Mouse (Mus musculus): Measurements from ENCODE around the gene Dpyd. TPM values are rescaled to one million over a fixed set of nuclear protein-coding genes. Genes with fewer than 3 reads are reported as not detected.
A peak's percentile ranks its signal among the peaks of the same experiment; 100 is the strongest.

The Dpyd gene
- polyA plus RNA-seq, 1 experiment from 2014 or later = 6.4 TPM

DNA sequence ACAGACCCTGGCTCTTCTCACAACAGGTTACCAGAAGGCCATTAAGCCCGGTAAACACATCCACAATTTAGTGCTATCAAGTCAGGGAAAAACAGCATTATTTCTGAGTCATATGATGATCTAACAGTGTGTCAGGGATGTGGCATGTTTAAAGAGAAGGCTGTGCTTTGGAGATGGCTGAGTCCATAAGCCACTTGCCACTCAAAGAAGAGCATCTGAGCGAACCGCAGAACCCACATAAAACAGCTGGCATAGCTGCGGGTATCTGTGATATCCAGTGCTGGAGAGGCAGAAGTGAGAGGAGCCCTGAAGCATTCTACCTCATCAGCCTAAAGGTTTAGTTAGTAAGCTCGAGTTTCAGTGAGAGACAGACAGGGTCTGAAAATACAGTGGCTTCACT, 581.1 kb downstream of the Dpyd start:
- no peaks in the 10 kb centered on the region for H3K4me1 ChIP-seq (ENCODE audit: control insufficient read depth, insufficient read depth, low read length)
- H3K9ac ChIP-seq (replicated peaks; ENCODE audit: low read length) = no peak overlapping the region
- DNase-seq (ENCODE audit: low spot score) = no peak
- H3K36me3 ChIP-seq (replicated peaks; ENCODE audit: control insufficient read depth, insufficient read depth, low read depth, low read length) = no peaks in the 10 kb centered on the region
- WGBS = 68% methylated on average over 5 of the region's 5 CpGs
- no peak overlapping the region for H3K27ac ChIP-seq (replicated peaks; ENCODE audit: low read depth, low read length)
- H3K4me3 ChIP-seq (ENCODE audit: low read depth, low read length) = no peak overlapping the region
- no peaks in the 10 kb centered on the region for H3K9me3 ChIP-seq (replicated peaks; ENCODE audit: control insufficient read depth, low read length)
- H3K27me3 ChIP-seq (ENCODE audit: control insufficient read depth, insufficient read depth, low read length) = no peaks in the 10 kb centered on the region
- no peak for ATAC-seq (replicated peaks; ENCODE audit: insufficient number of reproducible peaks, low FRiP score, low TSS enrichment, low read depth)
- H3K4me2 ChIP-seq (ENCODE audit: low read depth, low read length) = no peak overlapping the region

DNA sequence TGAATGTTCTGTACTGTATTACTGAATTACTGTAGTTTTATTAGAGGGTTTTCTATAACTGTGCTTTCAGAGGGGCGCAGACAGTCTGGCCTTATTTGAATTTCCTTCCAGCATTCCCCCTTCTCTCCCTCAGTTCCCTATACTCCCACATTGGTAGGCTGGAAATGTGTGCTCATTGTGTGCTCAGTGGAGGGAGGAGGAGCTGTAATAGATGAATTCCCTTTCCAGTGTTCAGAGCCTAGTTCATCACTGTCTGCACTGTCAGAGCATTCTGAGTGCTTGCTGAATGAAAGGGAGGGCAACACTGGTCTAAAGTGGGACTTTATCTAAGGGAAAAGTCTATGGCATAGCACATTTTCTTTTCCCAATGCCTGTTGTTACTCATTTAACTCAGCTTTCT, 582.9 kb downstream of the Dpyd start:
- H3K9ac ChIP-seq (replicated peaks; ENCODE audit: low read length) = no peak overlapping the region
- no peak overlapping the region for H3K27ac ChIP-seq (replicated peaks; ENCODE audit: low read depth, low read length)
- no peaks in the 10 kb centered on the region for H3K27me3 ChIP-seq (ENCODE audit: control insufficient read depth, insufficient read depth, low read length)
- H3K36me3 ChIP-seq (replicated peaks; ENCODE audit: control insufficient read depth, insufficient read depth, low read depth, low read length) = no peaks in the 10 kb centered on the region
- H3K9me3 ChIP-seq (replicated peaks; ENCODE audit: control insufficient read depth, low read length) = no peaks in the 10 kb centered on the region
- H3K4me1 ChIP-seq (ENCODE audit: control insufficient read depth, insufficient read depth, low read length) = no peaks in the 10 kb centered on the region
- WGBS = 93% methylated on average over 1 of the region's 1 CpGs
- no peak overlapping the region for H3K4me2 ChIP-seq (ENCODE audit: low read depth, low read length)
- DNase-seq (ENCODE audit: low spot score) (no peak), ATAC-seq (replicated peaks; ENCODE audit: insufficient number of reproducible peaks, low FRiP score, low TSS enrichment, low read depth) (no peak)
- no peak overlapping the region for H3K4me3 ChIP-seq (ENCODE audit: low read depth, low read length)

DNA sequence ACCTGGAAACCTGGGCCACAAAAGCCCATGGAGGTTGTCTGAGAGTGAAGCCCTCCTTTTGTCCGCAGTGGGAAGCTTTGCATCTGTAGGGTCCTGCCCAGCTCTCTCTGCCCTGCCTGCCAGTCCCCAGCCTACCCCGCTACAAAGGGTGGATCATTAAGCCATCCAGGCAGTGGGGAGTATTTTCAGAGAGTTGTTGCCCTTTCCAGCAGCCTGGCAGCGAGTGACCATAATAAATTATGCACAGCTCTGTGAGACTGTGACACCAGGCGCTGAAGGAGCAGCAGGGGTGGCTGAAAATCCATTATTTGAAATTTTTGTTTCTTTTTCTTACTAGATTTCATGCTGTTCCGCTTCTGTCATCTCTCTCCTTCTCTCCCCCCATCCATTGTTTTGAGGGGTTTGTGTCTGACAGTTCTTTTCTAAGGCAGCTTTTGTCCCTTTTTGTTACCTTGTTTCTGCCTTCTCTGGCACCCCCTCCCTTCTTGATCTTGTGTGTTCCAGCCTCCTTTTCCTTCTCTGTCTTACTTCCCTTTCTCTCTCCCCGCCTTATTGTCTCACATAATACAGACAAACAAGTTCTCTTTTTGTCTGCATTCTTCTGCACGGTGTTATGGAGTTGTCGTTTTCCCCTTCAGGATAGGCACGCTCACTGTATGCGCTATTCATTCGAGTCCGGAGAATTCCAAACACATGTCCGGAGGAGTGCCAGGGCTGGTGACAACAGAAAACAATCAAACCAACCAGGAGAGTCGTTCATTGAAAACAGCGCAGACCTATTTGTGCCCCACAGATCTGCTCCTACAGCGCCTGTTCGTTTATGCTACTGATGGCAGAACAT, 592.9 kb downstream of the Dpyd start:
- Histone ChIP-seq H3K36me3 (replicated peaks; ENCODE audit: control insufficient read depth, insufficient read depth, low read depth, low read length) (no peaks in the 10 kb centered on the region), H3K27me3 (ENCODE audit: control insufficient read depth, insufficient read depth, low read length) (no peaks in the 10 kb centered on the region), H3K4me3 (ENCODE audit: low read depth, low read length) (no peak overlapping the region), H3K27ac (replicated peaks; ENCODE audit: low read depth, low read length) (no peak overlapping the region), H3K9me3 (replicated peaks; ENCODE audit: control insufficient read depth, low read length) (no peaks in the 10 kb centered on the region), H3K4me1 (ENCODE audit: control insufficient read depth, insufficient read depth, low read length) (no peaks in the 10 kb centered on the region), H3K4me2 (ENCODE audit: low read depth, low read length) (no peak overlapping the region; the same call in 1 of the 2 replicates), H3K9ac (replicated peaks; ENCODE audit: low read length) (peak overlapping the region; percentile 28; the same call in 1 of the 2 replicates)
- DNase-seq (ENCODE audit: low spot score) (peak; percentile 41), ATAC-seq (replicated peaks; ENCODE audit: insufficient number of reproducible peaks, low FRiP score, low TSS enrichment, low read depth) (peak; percentile 74)
- 37% methylated on average over 17 of the region's 17 CpGs for WGBS

DNA sequence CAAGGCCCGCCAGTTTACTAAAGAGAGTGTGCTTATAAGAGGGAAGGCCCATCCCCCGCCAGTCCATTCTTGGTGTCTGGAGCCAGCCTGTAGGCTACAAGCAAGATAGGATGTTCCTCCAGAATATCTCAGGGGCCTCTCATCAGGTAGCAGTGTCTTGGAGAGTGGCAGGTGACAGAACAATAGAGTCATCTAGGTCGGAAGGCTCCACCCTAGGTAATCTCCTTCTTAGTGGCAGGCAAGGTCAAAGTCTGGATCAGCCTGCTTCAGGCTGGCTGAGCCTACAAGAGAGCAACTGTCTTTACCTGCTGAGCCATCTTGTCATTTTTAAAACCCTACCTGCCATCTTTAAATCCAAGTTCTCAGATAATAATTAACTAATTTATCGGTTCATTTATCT, 596.7 kb downstream of the Dpyd start:
- Histone ChIP-seq H3K27me3 (ENCODE audit: control insufficient read depth, insufficient read depth, low read length) (no peaks in the 10 kb centered on the region), H3K4me2 (ENCODE audit: low read depth, low read length) (no peak overlapping the region), H3K27ac (replicated peaks; ENCODE audit: low read depth, low read length) (no peak overlapping the region), H3K9me3 (replicated peaks; ENCODE audit: control insufficient read depth, low read length) (no peaks in the 10 kb centered on the region), H3K36me3 (replicated peaks; ENCODE audit: control insufficient read depth, insufficient read depth, low read depth, low read length) (no peaks in the 10 kb centered on the region), H3K9ac (replicated peaks; ENCODE audit: low read length) (no peak overlapping the region), H3K4me3 (ENCODE audit: low read depth, low read length) (no peak overlapping the region), H3K4me1 (ENCODE audit: control insufficient read depth, insufficient read depth, low read length) (no peaks in the 10 kb centered on the region)
- 84% methylated on average over 4 of the region's 4 CpGs for WGBS
- DNase-seq (ENCODE audit: low spot score) = no peak
- ATAC-seq (replicated peaks; ENCODE audit: insufficient number of reproducible peaks, low FRiP score, low TSS enrichment, low read depth) = no peak

DNA sequence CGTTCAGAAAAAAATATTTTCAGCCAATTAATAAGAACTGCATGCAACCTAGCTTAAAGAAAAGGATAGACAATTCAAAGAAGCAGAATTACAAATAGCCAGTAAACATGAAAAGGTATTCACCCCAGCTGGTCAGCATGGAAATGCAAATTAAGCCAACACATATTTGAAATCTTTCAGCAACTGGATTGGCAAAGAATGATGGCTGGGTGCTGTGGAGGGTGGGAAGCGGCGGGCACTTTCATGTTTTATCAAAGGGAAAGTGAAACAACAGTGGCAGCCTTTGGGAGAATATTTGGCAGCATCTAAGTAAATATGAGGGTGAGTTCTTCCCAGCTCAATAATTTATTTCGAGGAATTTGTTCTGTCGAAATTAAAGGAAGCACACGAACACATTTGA, 603.8 kb downstream of the Dpyd start:
- no peak for ATAC-seq (replicated peaks; ENCODE audit: insufficient number of reproducible peaks, low FRiP score, low TSS enrichment, low read depth)
- no peaks in the 10 kb centered on the region for H3K27me3 ChIP-seq (ENCODE audit: control insufficient read depth, insufficient read depth, low read length)
- H3K4me3 ChIP-seq (ENCODE audit: low read depth, low read length) = no peak overlapping the region
- no peaks in the 10 kb centered on the region for H3K9me3 ChIP-seq (replicated peaks; ENCODE audit: control insufficient read depth, low read length)
- H3K9ac ChIP-seq (replicated peaks; ENCODE audit: low read length) = no peak overlapping the region
- H3K36me3 ChIP-seq (replicated peaks; ENCODE audit: control insufficient read depth, insufficient read depth, low read depth, low read length) = no peaks in the 10 kb centered on the region
- WGBS = 77% methylated on average over 6 of the region's 6 CpGs
- no peak for DNase-seq (ENCODE audit: low spot score)
- no peaks in the 10 kb centered on the region for H3K4me1 ChIP-seq (ENCODE audit: control insufficient read depth, insufficient read depth, low read length)
- no peak overlapping the region for H3K27ac ChIP-seq (replicated peaks; ENCODE audit: low read depth, low read length)
- no peak overlapping the region for H3K4me2 ChIP-seq (ENCODE audit: low read depth, low read length)

DNA sequence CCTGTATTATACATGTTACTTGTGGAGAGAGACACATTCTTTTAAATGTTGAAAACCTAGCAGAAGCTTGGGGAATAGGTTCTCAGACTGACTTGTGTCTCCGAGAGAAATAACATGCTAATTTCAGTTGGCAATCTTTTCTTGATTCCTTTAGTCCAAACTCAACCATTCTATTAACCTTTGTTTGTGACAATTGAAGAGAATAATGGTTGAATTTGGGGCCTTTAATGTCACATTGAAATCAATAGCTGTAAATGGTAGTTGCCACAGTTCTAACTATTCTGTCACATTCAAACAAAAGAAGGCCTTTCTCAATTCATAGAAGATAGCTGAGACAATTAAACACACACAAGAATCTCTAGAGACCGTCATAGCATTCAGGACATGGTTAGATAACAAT, 606.2 kb downstream of the Dpyd start:
- Histone ChIP-seq H3K9me3 (replicated peaks; ENCODE audit: control insufficient read depth, low read length) (no peaks in the 10 kb centered on the region), H3K36me3 (replicated peaks; ENCODE audit: control insufficient read depth, insufficient read depth, low read depth, low read length) (no peaks in the 10 kb centered on the region), H3K4me3 (ENCODE audit: low read depth, low read length) (no peak overlapping the region), H3K27me3 (ENCODE audit: control insufficient read depth, insufficient read depth, low read length) (no peaks in the 10 kb centered on the region), H3K27ac (replicated peaks; ENCODE audit: low read depth, low read length) (no peak overlapping the region), H3K9ac (replicated peaks; ENCODE audit: low read length) (no peak overlapping the region), H3K4me2 (ENCODE audit: low read depth, low read length) (no peak overlapping the region), H3K4me1 (ENCODE audit: control insufficient read depth, insufficient read depth, low read length) (no peaks in the 10 kb centered on the region)
- DNase-seq (ENCODE audit: low spot score) (no peak), ATAC-seq (replicated peaks; ENCODE audit: insufficient number of reproducible peaks, low FRiP score, low TSS enrichment, low read depth) (no peak)
- 56% methylated on average over 2 of the region's 2 CpGs for WGBS

DNA sequence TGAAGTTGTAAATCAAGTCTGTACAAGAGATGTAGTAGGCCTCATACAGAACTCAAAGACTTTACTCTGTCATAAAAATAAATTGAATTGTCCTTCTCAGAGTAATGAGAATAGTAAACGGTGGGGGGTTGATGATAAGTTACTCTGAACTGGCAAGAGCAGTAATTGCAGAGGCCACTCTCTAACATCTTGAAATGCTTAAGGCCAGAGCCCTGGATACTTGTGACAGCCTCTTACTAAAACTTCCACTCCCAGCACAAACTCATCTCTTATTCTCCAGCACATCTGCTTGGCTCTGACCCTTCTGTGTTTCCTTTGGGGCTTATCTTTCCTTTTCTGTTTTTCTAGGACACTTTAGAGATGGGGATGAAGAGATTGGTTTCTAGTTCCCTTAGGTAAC, 606.7 kb downstream of the Dpyd start:
- 17% methylated on average over 1 of the region's 1 CpGs for WGBS
- Histone ChIP-seq H3K4me3 (ENCODE audit: low read depth, low read length) (no peak overlapping the region), H3K9me3 (replicated peaks; ENCODE audit: control insufficient read depth, low read length) (no peaks in the 10 kb centered on the region), H3K36me3 (replicated peaks; ENCODE audit: control insufficient read depth, insufficient read depth, low read depth, low read length) (no peaks in the 10 kb centered on the region), H3K27me3 (ENCODE audit: control insufficient read depth, insufficient read depth, low read length) (no peaks in the 10 kb centered on the region), H3K4me2 (ENCODE audit: low read depth, low read length) (no peak overlapping the region), H3K4me1 (ENCODE audit: control insufficient read depth, insufficient read depth, low read length) (no peaks in the 10 kb centered on the region), H3K27ac (replicated peaks; ENCODE audit: low read depth, low read length) (no peak overlapping the region), H3K9ac (replicated peaks; ENCODE audit: low read length) (no peak overlapping the region)
- ATAC-seq (replicated peaks; ENCODE audit: insufficient number of reproducible peaks, low FRiP score, low TSS enrichment, low read depth) = no peak
- DNase-seq (ENCODE audit: low spot score) = peak; percentile 30

DNA sequence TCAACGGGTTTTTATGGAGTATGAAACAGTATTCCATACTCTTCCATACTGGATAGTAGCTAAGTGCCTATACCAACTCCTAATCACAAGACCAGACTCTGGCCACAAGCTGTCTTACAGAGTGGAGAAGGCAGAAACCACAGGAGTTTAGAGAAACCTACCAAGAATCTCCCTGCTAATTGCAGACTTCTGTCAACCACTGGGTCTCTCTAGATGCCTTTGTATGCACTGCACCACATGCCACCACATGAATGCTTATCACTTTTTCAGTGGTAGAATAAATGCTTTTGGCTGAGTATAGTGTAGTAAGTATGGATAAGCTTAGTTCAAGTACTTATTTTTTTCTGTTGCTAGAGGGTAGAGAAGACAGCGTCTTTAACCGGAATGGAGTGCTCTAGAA, 621.3 kb downstream of the Dpyd start:
- Histone ChIP-seq H3K4me3 (ENCODE audit: low read depth, low read length) (no peak overlapping the region), H3K9ac (replicated peaks; ENCODE audit: low read length) (no peak overlapping the region), H3K36me3 (replicated peaks; ENCODE audit: control insufficient read depth, insufficient read depth, low read depth, low read length) (no peaks in the 10 kb centered on the region), H3K27ac (replicated peaks; ENCODE audit: low read depth, low read length) (no peak overlapping the region), H3K4me2 (ENCODE audit: low read depth, low read length) (no peak overlapping the region), H3K27me3 (ENCODE audit: control insufficient read depth, insufficient read depth, low read length) (no peaks in the 10 kb centered on the region), H3K4me1 (ENCODE audit: control insufficient read depth, insufficient read depth, low read length) (no peaks in the 10 kb centered on the region), H3K9me3 (replicated peaks; ENCODE audit: control insufficient read depth, low read length) (no peaks in the 10 kb centered on the region)
- ATAC-seq (replicated peaks; ENCODE audit: insufficient number of reproducible peaks, low FRiP score, low TSS enrichment, low read depth) (no peak), DNase-seq (ENCODE audit: low spot score) (no peak)
- WGBS = 91% methylated on average over 3 of the region's 3 CpGs

Measured in embryonic facial prominence, embryonic 11.5 days (tissue).